Mouse (Mus musculus) gonadal fat pad, adult 2 months (tissue): ENCODE data around the gene Ift27. TPM values are rescaled to one million over a fixed set of nuclear protein-coding genes. Genes with fewer than 3 reads are reported as not detected.

ENCODE experiments used
- polyA plus RNA-seq: library from polyadenylated mRNA; depleted of rRNA; stranded (reverse); fragments of >200 nt; gene quantifications from 2 replicates; pipeline ENCODE4 v1.2.3, GENCODE M21; 2012; rRNA removed

Ift27 gene
- polyA plus RNA-seq, 1 experiment: 40.8 TPM

Other genes with a start within 250 kb of the Ift27 start
- 184 and 208 TPM in 2 replicates for gene Txn2, start 245.1 kb downstream of the Ift27 start, polyA plus RNA-seq
- gene Foxred2, start 217.4 kb downstream of the Ift27 start, polyA plus RNA-seq: 38.5 and 50.1 TPM in 2 replicates
- gene Eif3d, start 203.3 kb downstream of the Ift27 start, polyA plus RNA-seq: 117 and 127 TPM in 2 replicates
- not detected in 2 replicates for gene Cacng2, start 54.1 kb downstream of the Ift27 start, polyA plus RNA-seq
- gene Pvalb, start 32.3 kb upstream of the Ift27 start, polyA plus RNA-seq: 1.4 TPM in 1 of 2 replicates, not detected in the other
- 8.3 and 9.8 TPM in 2 replicates for gene Ncf4, start 70.7 kb upstream of the Ift27 start, polyA plus RNA-seq
- gene Csf2rb2, start 131.6 kb upstream of the Ift27 start, polyA plus RNA-seq: 5.7 and 6.2 TPM in 2 replicates
- 13.0 and 16.0 TPM in 2 replicates for gene Csf2rb, start 151.6 kb upstream of the Ift27 start, polyA plus RNA-seq
- 1.1 and 2.6 TPM in 2 replicates for gene Tex33, start 221.8 kb upstream of the Ift27 start, polyA plus RNA-seq
- 44.2 and 72.1 TPM in 2 replicates for gene Tst, start 231.8 kb upstream of the Ift27 start, polyA plus RNA-seq
- gene Mpst, start 232.3 kb upstream of the Ift27 start, polyA plus RNA-seq: 120 and 127 TPM in 2 replicates